Mouse (Mus musculus) monocyte, adult 2 months (primary cell): ENCODE results near the gene Rcc1.

Experiments used
- DNase-seq, 2 experiments: peaks; one replicate each; pipeline ENCODE4 v3.0.0; 2022; ENCODE audit warnings: low spot score in 2 of 2, low read depth in 1 of 2

Gene Rcc1

GRCm38 (mm10) chr4:132356170-132356569, 2.8 kb upstream of the Rcc1 start:
- DNase-seq = no peak

- DNase-seq = no peak
These were observed 2.0 kb upstream of the Rcc1 start for GRCm38 (mm10) chr4:132355403-132355802.

GRCm38 (mm10) chr4:132354571-132354970, 1.2 kb upstream of the Rcc1 start:
- DNase-seq = no peak

- no peak for DNase-seq
These were observed 666 bp downstream of the Rcc1 start for GRCm38 (mm10) chr4:132352739-132353138.

- no peak for DNase-seq
These were observed 2.0 kb downstream of the Rcc1 start for GRCm38 (mm10) chr4:132351401-132351800.

GRCm38 (mm10) chr4:132350854-132351253, 2.6 kb downstream of the Rcc1 start:
- no peak for DNase-seq

- DNase-seq = no peak
These were observed 3.2 kb downstream of the Rcc1 start for GRCm38 (mm10) chr4:132350123-132350740.

- no peak for DNase-seq
These were observed 3.8 kb downstream of the Rcc1 start for GRCm38 (mm10) chr4:132349495-132350122.

GRCm38 (mm10) chr4:132346661-132347060, 6.7 kb downstream of the Rcc1 start:
- no peak for DNase-seq

GRCm38 (mm10) chr4:132346261-132346660, 7.1 kb downstream of the Rcc1 start:
- DNase-seq = no peak

GRCm38 (mm10) chr4:132345843-132346212, 7.6 kb downstream of the Rcc1 start:
- DNase-seq = no peak

- DNase-seq = peak; percentile 80 to 90
These were observed 8.1 kb downstream of the Rcc1 start for GRCm38 (mm10) chr4:132345135-132345842.

GRCm38 (mm10) chr4:132344403-132345134, 8.8 kb downstream of the Rcc1 start:
- DNase-seq = peak in 1 of 2 experiments; percentile 12

GRCm38 (mm10) chr4:132341451-132341850, 12.0 kb downstream of the Rcc1 start:
- DNase-seq = no peak

GRCm38 (mm10) chr4:132338943-132339342, 14.5 kb downstream of the Rcc1 start:
- no peak for DNase-seq

- no peak for DNase-seq
These were observed 20.5 kb downstream of the Rcc1 start for GRCm38 (mm10) chr4:132332880-132333279.

GRCm38 (mm10) chr4:132331960-132332359, 21.4 kb downstream of the Rcc1 start:
- no peak for DNase-seq

GRCm38 (mm10) chr4:132329835-132330354, 23.5 kb downstream of the Rcc1 start:
- DNase-seq = no peak

GRCm38 (mm10) chr4:132329115-132329834, 24.1 kb downstream of the Rcc1 start, which contains the start of gene Trnau1ap:
Trnau1ap (minus strand) TSS chr4:132329538.
- peak; percentile 57 to 79 for DNase-seq

- no peak for DNase-seq
These were observed 24.9 kb downstream of the Rcc1 start for GRCm38 (mm10) chr4:132328391-132328982.
